Mouse (Mus musculus) small intestine, adult 2 months (tissue): ENCODE results near the gene Luzp2. TPM values are rescaled to one million over a fixed set of nuclear protein-coding genes. Genes with fewer than 3 reads are reported as not detected.
"Not testable (repeated sequence)": the region's sequence is repeated elsewhere in the genome, so short reads cannot be mapped to it uniquely, and the experiment has no call there.

Experiments
- H3K27ac ChIP-seq: fragments of 200-500 bp; 2 replicates; pipeline ENCODE4 v1.5.1; 2012; ENCODE audit warnings: low read depth, low read length, control low read depth, inconsistent platforms; ENCODE audit not compliant: insufficient read depth
- H3K27me3 ChIP-seq: fragments of 200-500 bp; 2 replicates; pipeline ENCODE4 v1.6.1; 2012; ENCODE audit warnings: mild to moderate bottlenecking, moderate library complexity, low read length, inconsistent platforms; ENCODE audit not compliant: control insufficient read depth, insufficient read depth
- H3K36me3 ChIP-seq: fragments of 200-500 bp; 2 replicates; pipeline ENCODE4 v1.6.1; 2012; ENCODE audit warnings: mild to moderate bottlenecking, low read length, control low read depth, inconsistent platforms; ENCODE audit not compliant: control insufficient read depth, insufficient read depth
- H3K4me1 ChIP-seq: fragments of 200-500 bp; 2 replicates; pipeline ENCODE4 v1.6.1; 2012; ENCODE audit warnings: low read length, inconsistent platforms, mixed read lengths; ENCODE audit not compliant: control insufficient read depth, insufficient read depth, insufficient read length
- H3K4me3 ChIP-seq: fragments of 200-500 bp; 2 replicates; pipeline ENCODE4 v1.5.1; 2012; ENCODE audit warnings: low read depth, mild to moderate bottlenecking, control low read depth, inconsistent platforms, low read length, moderate library complexity
- CTCF ChIP-seq: fragments of 200-500 bp; IDR thresholded peaks from 2 replicates; pipeline ENCODE4 v1.5.1; 2012; ENCODE audit warnings: low read depth, mild to moderate bottlenecking, control low read depth, inconsistent platforms, low read length, moderate library complexity, mixed read lengths; ENCODE audit not compliant: insufficient replicate concordance, insufficient read length; ENCODE audit errors: extremely low read depth
- POLR2A ChIP-seq: fragments of 200-500 bp; IDR thresholded peaks from 2 replicates; pipeline ENCODE4 v1.6.1; 2012; ENCODE audit warnings: low read depth, mild to moderate bottlenecking, control low read depth, inconsistent platforms, low read length, moderate library complexity
- WGBS: fragments of 180-500 bp; shearing (Covaris S2); methylation state at CpG from one replicate; pipeline ENCODE4 v1.1.7; 2018; 5-methylcytosine and 5-hydroxymethylcytosine counted together
- polyA plus RNA-seq: library from polyadenylated mRNA; depleted of rRNA; stranded (reverse); fragments of >200 nt; gene quantifications from 2 replicates; pipeline ENCODE4 v1.2.3, GENCODE M21; 2012

Gene Luzp2
- polyA plus RNA-seq, 1 experiment: not detected

GRCm38 (mm10) chr7:55000397-55000796 is 165.1 kb downstream of the Luzp2 start:
- Histone ChIP-seq H3K4me3 (no peak overlapping the region), H3K27ac (no peak overlapping the region), H3K27me3 (no peaks in the 10 kb centered on the region), H3K36me3 (no peaks in the 10 kb centered on the region), H3K4me1 (no peaks in the 10 kb centered on the region)
- 50% methylated on average over 2 of the region's 2 CpGs for WGBS
- TF ChIP-seq POLR2A (no peak), CTCF (no peak)

GRCm38 (mm10) chr7:55009173-55009771 is 174.0 kb downstream of the Luzp2 start:
- Histone ChIP-seq H3K27me3 (no peaks in the 10 kb centered on the region), H3K27ac (no peak overlapping the region), H3K4me3 (no peak overlapping the region), H3K4me1 (no peaks in the 10 kb centered on the region), H3K36me3 (no peaks in the 10 kb centered on the region)
- TF ChIP-seq CTCF (no peak), POLR2A (no peak)
- WGBS: 70% methylated on average over 4 of the region's 4 CpGs

- not testable (repeated sequence) for H3K27ac ChIP-seq, H3K27me3 ChIP-seq, H3K4me3 ChIP-seq, H3K36me3 ChIP-seq, H3K4me1 ChIP-seq
- 60% methylated on average over 2 of the region's 2 CpGs for WGBS
Observed at GRCm38 (mm10) chr7:55133850-55134249, 298.6 kb downstream of the Luzp2 start.

GRCm38 (mm10) chr7:55188927-55189326 is 353.6 kb downstream of the Luzp2 start:
- Histone ChIP-seq H3K36me3 (no peaks in the 10 kb centered on the region), H3K27ac (no peak overlapping the region), H3K27me3 (no peaks in the 10 kb centered on the region), H3K4me3 (no peak overlapping the region), H3K4me1 (no peaks in the 10 kb centered on the region)
- 82% methylated on average over 10 of the region's 10 CpGs for WGBS
- no peak for TF ChIP-seq CTCF
- no peak for TF ChIP-seq POLR2A

DNA sequence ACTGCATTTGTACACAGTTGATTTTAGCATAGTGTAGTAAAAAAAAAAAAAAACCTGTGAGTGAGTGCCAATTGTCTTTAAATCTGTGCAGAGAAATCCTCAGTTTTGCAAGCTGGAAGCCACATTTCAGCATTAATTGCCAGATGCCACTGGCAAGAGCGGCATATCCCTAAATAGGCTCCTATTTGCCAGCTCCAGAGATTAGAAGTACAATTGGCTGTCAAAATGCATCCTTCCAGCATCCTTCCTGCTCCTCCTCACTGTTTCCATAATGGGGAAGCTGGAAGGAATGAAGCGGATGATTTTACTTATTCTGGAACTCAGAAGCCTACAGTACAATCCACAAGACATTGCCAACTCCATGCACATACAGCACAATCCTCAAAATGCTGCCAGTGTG is 354.2 kb downstream of the Luzp2 start:
- no peaks in the 10 kb centered on the region for H3K36me3 ChIP-seq
- TF ChIP-seq POLR2A: no peak
- no peak for TF ChIP-seq CTCF

GRCm38 (mm10) chr7:55190655-55191054 is 355.4 kb downstream of the Luzp2 start:
- no peaks in the 10 kb centered on the region for H3K36me3 ChIP-seq
- no peak overlapping the region for H3K4me3 ChIP-seq
- H3K4me1 ChIP-seq: no peaks in the 10 kb centered on the region
- WGBS: 59% methylated on average over 3 of the region's 3 CpGs
- H3K27me3 ChIP-seq: no peaks in the 10 kb centered on the region
- no peak overlapping the region for H3K27ac ChIP-seq
- no peak for TF ChIP-seq POLR2A
- no peak for TF ChIP-seq CTCF

More for the DNA sequence above, 354.2 kb downstream of the Luzp2 start:
- H3K4me3 ChIP-seq: no peak overlapping the region
- H3K4me1 ChIP-seq: no peaks in the 10 kb centered on the region
- 75% methylated on average over 2 of the region's 2 CpGs for WGBS
- no peak overlapping the region for H3K27ac ChIP-seq
- H3K27me3 ChIP-seq: no peaks in the 10 kb centered on the region

DNA sequence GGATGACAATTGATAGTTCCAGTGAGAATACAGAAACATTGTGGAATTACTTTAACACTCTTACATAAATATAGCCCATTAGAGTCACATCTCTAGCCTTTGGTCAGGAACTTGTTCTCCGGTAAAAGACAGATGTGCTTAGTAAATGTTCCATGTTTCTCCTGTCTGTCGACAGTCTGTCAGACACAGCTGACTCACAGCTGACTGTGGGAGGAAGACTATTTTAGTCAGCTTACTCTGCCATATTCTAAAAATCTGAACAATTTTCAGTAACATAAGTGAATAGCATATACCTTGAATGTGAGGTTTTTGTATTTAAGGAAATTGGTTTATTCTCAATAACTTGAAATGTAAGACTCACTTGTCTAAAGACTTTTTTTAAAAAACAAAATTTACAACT is 363.5 kb downstream of the Luzp2 start:
- no peaks in the 10 kb centered on the region for H3K4me1 ChIP-seq
- 90% methylated on average over 2 of the region's 2 CpGs for WGBS
- H3K27ac ChIP-seq: no peak overlapping the region
- no peak overlapping the region for H3K4me3 ChIP-seq
- no peak for TF ChIP-seq CTCF
- no peak for TF ChIP-seq POLR2A
- no peaks in the 10 kb centered on the region for H3K27me3 ChIP-seq
- H3K36me3 ChIP-seq: no peaks in the 10 kb centered on the region

- H3K4me1 ChIP-seq: no peaks in the 10 kb centered on the region
- no peak overlapping the region for H3K27ac ChIP-seq
- H3K36me3 ChIP-seq: no peaks in the 10 kb centered on the region
- no peaks in the 10 kb centered on the region for H3K27me3 ChIP-seq
- no peak for TF ChIP-seq CTCF
- TF ChIP-seq POLR2A: no peak
- H3K4me3 ChIP-seq: no peak overlapping the region
- WGBS: 89% methylated on average over 2 of the region's 2 CpGs
Observed at GRCm38 (mm10) chr7:55222997-55223396, 387.7 kb downstream of the Luzp2 start.
